Mouse (Mus musculus): ENCODE results near the gene Gm6803. TPM values are rescaled to one million over a fixed set of nuclear protein-coding genes. Genes with fewer than 3 reads are reported as not detected.
"Not testable (repeated sequence)": the region's sequence is repeated elsewhere in the genome, so short reads cannot be mapped to it uniquely, and the experiment has no call there.

Gene Gm6803
- not detected in 2 replicates for total RNA-seq (2017)

GRCm38 (mm10) chr12:88018671-88019070, at the start of gene Gm6803:
TSS of gene Gm6803 (minus strand) at chr12:88018771.
- ATAC-seq (ENCODE audit: extremely low read depth, insufficient number of reproducible peaks, low FRiP score, poor library complexity, severe bottlenecking): not testable (repeated sequence)

GRCm38 (mm10) chr12:88045226-88045625, 26.7 kb upstream of the Gm6803 start:
- not testable (repeated sequence) for ATAC-seq (ENCODE audit: extremely low read depth, insufficient number of reproducible peaks, low FRiP score, poor library complexity, severe bottlenecking)

- ATAC-seq (ENCODE audit: extremely low read depth, insufficient number of reproducible peaks, low FRiP score, poor library complexity, severe bottlenecking): not testable (repeated sequence)
Observed at GRCm38 (mm10) chr12:88039703-88040102, 21.1 kb upstream of the Gm6803 start.

DNA sequence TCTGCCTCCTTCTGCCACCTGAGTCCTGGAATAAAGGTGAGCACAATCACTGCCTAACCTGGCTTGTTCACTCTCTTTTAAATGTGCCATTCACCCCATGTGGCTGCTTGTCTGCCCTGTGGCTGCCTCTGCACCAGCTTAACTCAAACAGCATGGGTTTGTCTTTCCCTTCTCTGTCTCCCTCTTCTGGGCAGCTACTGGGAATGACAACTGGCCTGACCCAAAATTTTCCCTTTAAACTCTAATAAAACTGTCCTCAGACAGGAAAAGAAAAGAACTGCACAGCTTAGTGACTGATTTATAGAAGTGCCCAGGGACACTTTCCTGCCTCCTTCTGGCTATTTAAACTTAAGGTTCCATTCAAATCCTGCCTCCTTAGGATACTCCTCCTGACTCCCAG, 20.5 kb upstream of the Gm6803 start:
- ATAC-seq (ENCODE audit: extremely low read depth, insufficient number of reproducible peaks, low FRiP score, poor library complexity, severe bottlenecking): not testable (repeated sequence)

GRCm38 (mm10) chr12:88032250-88032649, 13.7 kb upstream of the Gm6803 start:
- not testable (repeated sequence) for ATAC-seq (ENCODE audit: extremely low read depth, insufficient number of reproducible peaks, low FRiP score, poor library complexity, severe bottlenecking)

DNA sequence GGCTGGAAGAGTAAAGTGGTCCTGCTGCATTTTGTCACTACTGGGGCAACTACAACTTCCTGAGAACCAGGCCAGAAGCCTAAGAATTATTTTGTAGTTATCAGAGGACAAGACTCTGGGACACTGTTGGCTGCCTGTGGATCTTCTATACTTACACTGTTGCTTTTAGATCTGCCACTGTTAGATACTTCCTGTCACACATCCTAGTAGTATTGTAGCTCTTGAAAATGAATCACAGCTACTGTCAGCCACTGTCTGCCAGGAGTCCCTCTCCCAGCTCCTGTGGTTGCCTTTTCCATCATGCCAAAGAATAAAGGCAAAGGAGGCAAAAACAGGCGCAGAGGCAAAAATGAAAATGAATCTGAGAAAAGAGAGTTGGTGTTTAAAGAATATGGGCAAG, 8.1 kb upstream of the Gm6803 start, which contains the start of gene Gm2056:
TSS of gene Gm2056 (plus strand) at position 301 of the 400 bp plus-strand sequence.
- not testable (repeated sequence) for ATAC-seq (ENCODE audit: extremely low read depth, insufficient number of reproducible peaks, low FRiP score, poor library complexity, severe bottlenecking)

DNA sequence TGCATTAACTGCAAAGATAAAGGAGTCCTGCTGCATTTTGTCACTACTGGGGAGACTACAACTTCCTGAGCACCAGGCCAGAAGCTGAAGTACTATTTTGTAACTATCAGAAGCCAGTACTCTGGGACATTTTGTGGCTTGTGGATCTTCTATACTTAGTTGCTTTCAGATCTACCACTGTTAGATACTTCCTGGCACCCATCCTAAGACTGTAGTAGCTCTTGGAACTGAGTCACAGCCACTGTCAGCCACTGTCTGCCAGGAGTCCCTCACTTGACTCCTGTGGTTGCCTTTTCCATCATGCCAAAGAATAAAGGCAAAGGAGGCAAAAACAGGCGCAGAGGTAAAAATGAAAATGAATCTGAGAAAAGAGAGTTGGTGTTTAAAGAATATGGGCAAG, 7.0 kb downstream of the Gm6803 start, which contains the start of gene Gm2075:
TSS of gene Gm2075 (plus strand) at position 301 of the 400 bp plus-strand sequence.
- not testable (repeated sequence) for ATAC-seq (ENCODE audit: extremely low read depth, insufficient number of reproducible peaks, low FRiP score, poor library complexity, severe bottlenecking)

DNA sequence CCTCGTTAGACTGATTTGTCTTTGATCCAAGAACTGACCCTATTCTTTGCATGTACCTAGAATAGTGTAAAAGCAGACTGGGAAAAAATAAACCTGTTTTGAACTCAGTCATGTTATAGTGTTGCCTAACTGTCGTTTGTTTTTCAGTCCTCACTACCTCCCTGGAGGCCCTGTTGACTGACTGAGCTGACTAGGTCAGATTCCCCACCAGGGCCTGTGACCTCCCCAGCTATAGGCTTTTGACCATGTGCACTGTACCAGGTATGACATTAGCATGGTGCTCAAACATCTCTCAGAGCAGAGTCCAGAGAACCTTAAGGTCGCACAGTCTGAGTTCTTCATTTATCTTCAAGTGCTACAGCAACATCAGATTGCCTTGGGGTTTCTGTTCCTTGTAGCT, 14.5 kb downstream of the Gm6803 start:
- not testable (repeated sequence) for ATAC-seq (ENCODE audit: extremely low read depth, insufficient number of reproducible peaks, low FRiP score, poor library complexity, severe bottlenecking)

- not testable (repeated sequence) for ATAC-seq (ENCODE audit: extremely low read depth, insufficient number of reproducible peaks, low FRiP score, poor library complexity, severe bottlenecking)
Observed at GRCm38 (mm10) chr12:87984000-87984399, 34.6 kb downstream of the Gm6803 start.

Other genes starting within 250 kb of the Gm6803 start
- not detected in 2 replicates for gene Gm21319, start 243.0 kb downstream of the Gm6803 start, total RNA-seq (2017)
- gene Gm21936, start 223.3 kb downstream of the Gm6803 start, total RNA-seq (2017): not detected in 2 replicates
- gene BB287469, start 202.2 kb downstream of the Gm6803 start, total RNA-seq (2017): not detected in 2 replicates
- not detected in 2 replicates for gene Gm2001, start 176.4 kb downstream of the Gm6803 start, total RNA-seq (2017)
- gene Gm2016, start 144.7 kb downstream of the Gm6803 start, total RNA-seq (2017): not detected in 2 replicates
- gene Gm2022, start 123.4 kb downstream of the Gm6803 start, total RNA-seq (2017): not detected in 2 replicates
- not detected in 2 replicates for gene Gm2035, start 98.9 kb downstream of the Gm6803 start, total RNA-seq (2017)
- gene Gm2042, start 64.7 kb downstream of the Gm6803 start, total RNA-seq (2017): not detected in 2 replicates
- gene Gm2075, start 6.9 kb downstream of the Gm6803 start, total RNA-seq (2017): not detected in 2 replicates
- gene Gm2056, start 8.2 kb upstream of the Gm6803 start, total RNA-seq (2017): not detected in 2 replicates
- not detected in 2 replicates for gene Gm16368, start 64.9 kb upstream of the Gm6803 start, total RNA-seq (2017)
- not detected in 2 replicates for gene Gm10436, start 163.3 kb upstream of the Gm6803 start, total RNA-seq (2017)
- gene Gm8332, start 231.3 kb upstream of the Gm6803 start, total RNA-seq (2017): not detected in 2 replicates